Mouse (Mus musculus): Measurements from ENCODE around the gene Chst7.

Chst7 gene

DNA sequence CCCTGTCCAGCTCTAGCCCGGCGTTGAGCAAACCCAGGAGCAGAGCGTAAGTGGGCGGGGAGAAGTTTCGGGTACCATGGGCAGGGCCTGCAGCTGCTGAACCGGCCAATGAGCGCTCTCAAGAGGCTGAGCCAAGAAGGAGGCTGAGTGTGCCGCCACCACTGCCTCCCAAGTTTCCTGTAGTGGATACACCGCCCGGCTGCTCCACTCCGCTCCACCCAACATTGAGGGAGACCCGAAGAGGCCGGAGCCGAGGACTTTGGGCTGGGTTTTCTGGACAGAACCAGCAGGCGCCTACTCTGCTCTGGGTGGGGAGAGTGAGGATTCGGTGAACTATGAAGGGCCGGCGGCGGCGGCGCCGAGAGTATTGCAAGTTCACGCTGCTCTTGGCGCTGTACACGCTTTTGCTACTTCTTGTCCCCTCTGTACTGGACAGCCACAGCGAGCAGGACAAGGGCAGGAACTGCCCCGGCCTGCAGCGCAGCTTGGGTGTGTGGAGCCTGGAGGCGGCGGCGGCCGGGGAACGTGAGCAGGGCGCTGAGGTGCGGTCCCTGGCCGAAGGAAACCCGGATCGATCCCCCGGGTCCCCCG is at the start of gene Chst7:
TSS of gene Chst7 (plus strand) at position 180 of the 591 bp plus-strand sequence.
- peak; percentile 22 for DNase-seq (ENCODE audit: low read depth)

DNA sequence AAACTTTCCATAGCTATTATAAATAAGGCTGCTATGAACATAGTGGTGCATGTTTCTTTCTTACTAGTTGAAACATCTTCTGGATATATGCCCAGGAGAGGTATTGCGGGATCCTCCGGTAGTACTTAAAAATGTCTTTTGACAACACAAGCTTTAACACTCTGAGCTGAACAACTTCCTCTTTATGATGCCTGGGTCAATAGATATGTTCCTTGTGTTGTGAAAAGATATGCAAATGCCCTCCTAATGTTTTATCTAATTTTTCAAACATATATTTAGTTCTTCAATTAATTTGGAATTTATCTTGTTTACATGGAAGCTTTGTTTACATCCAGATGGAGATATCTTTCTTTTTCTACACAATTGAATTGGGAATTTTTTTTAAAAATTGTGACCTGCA is 47.1 kb upstream of the Chst7 start:
- no peak for DNase-seq (ENCODE audit: low read depth)

DNA sequence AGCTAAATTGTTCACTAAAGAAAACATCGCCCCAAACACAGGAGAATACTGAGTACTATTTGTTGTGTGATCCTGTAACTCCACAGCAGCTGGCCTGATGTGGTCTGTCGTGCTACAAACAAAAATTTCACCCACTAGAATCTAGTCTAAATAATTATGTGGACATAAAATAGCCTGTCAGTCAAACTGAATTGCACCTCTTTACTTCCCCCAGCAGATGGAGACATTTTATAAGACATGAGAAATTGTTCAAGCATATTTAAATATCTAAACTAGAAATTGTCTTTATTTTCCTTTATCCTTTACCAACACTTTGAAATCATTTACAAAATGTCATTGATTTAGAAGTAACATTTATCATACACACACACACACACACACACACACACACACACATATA is 38.4 kb upstream of the Chst7 start:
- DNase-seq (ENCODE audit: low read depth) = peak; percentile 44

DNA sequence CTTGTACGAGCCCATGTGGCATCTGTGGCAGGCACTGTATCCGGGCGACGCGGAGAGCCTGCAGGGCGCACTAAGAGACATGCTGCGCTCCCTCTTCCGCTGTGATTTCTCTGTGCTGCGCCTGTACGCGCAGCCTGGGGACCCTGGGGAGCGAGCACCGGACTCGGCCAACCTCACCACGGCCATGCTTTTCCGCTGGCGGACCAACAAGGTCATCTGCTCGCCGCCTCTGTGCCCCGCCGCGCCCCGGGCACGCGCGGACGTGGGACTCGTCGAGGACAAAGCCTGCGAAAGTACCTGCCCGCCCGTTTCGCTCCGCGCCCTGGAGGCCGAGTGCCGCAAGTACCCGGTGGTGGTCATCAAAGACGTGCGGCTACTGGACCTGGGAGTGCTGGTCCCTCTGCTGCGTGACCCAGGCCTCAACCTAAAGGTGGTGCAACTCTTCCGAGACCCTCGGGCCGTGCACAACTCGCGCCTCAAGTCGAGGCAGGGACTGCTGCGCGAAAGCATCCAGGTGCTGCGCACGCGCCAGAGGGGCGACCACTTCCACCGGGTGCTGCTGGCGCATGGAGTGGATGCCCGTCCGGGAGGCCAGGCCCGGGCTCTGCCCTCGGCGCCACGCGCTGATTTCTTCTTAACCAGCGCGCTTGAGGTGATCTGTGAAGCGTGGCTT is 872 bp downstream of the Chst7 start:
- DNase-seq (ENCODE audit: low read depth) = peak; percentile 3

DNA sequence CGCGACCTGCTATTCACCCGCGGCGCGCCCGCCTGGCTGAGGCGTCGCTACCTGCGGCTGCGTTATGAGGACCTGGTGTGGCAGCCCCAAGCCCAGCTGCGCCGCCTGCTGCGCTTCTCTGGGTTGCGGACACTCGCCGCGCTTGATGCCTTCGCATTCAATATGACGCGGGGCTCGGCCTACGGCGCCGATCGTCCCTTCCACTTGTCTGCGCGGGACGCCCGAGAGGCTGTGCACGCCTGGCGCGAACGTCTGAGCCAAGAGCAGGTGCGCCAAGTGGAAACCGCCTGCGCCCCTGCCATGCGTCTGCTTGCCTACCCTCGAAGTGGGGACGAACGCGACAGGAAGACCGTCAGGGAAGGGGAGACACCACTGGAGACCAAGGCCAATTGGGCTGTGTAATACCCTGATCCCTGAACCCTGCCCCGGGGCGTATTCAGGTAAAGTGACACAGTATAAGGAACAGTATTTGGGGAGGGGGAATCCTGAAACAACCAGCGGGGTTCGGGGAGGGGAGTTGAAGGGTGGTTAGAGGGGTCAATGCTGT is 1.5 kb downstream of the Chst7 start:
- DNase-seq (ENCODE audit: low read depth) = no peak

DNA sequence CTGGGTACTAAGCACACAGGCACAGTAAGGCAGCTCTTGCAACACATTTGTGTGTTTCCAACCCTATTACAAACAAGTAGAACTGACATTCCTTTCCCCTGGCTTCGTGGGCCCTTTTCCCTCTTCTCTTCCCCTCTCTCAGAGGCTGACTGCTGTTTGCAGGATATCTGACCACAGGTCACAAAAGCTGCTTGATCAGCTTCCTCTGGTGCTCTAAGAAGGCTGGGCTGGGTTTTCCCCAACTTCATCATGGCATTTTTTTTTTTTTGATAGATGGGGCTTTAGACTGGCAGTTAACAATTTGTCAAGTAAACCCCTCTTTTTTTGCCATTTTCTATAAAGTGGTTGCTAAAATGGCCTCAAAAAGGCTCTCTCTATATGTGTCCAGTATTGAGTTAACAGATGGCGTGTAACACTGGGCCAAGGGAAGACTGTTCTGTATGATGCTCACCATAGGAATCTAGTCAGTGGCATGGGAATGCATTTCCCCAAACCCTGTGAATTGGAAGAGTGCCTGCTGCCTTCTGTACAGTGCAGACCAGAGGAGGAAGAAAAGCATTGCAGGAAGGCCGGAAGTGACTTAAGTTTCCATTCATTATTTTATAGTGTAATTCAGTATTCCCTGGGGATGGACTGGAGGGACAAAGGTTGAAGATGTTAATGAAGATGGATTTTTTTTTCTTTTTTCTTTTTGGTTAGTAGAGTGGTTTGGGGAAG is 2.6 kb downstream of the Chst7 start:
- DNase-seq (ENCODE audit: low read depth) = no peak

DNA sequence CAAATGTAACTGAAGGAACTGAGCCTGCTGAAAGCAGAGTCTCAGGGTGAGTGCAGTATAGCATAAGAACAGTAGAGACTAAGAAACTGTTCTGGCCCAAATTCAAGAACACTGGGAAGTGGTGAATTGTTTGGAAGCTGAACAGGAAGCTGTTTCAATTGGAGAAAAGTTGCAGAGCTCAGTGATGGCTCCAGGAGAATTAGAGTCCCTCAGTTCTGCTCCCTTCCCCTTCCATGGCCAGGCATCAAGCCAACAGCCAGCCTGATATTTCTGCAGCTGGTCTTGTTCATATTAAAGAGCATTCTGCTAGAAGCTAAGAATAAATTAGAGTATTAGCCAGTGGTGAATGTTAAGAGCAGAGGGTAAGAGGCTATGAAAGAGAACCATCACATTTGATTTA is 7.3 kb downstream of the Chst7 start:
- no peak for DNase-seq (ENCODE audit: low read depth)

DNA sequence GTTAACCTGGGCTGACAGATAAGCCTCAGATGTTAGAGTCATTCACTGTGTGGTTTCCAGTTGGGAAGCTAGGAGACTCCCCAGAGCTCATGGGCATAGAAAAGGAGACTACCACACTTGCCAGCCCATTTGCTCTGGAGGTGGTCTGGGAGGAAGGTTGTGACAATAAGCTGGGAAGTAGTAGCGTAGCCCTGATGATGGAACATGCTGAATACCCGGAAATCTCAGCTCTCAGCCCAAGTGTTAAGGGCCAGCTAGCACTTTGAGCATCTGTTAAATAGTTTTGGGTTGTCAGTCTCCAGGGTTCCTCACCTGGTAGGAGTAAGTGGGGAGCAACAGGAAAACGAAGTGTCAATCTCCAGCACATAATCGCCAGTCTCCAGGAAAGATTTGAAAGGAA is 10.8 kb downstream of the Chst7 start:
- no peak for DNase-seq (ENCODE audit: low read depth)

DNA sequence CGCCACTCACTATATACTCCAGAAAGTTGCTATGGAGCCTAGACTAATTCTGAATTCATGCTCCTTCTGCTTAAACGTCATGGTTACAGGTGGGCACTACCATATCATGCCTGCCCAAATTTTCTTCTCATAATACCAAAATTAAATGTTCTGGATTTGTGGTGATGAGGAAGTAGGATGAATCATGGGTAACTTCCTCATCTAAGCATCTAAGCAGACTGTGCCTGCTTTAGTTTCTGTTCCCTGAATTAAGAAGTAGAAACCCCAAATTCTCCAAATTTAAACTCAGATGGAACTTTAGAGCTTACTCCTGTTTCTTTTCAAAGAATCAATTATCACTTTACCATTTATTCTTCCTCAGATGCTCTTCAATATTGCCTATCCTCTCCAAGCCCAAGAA is 58.4 kb downstream of the Chst7 start:
- no peak for DNase-seq (ENCODE audit: low read depth)

DNA sequence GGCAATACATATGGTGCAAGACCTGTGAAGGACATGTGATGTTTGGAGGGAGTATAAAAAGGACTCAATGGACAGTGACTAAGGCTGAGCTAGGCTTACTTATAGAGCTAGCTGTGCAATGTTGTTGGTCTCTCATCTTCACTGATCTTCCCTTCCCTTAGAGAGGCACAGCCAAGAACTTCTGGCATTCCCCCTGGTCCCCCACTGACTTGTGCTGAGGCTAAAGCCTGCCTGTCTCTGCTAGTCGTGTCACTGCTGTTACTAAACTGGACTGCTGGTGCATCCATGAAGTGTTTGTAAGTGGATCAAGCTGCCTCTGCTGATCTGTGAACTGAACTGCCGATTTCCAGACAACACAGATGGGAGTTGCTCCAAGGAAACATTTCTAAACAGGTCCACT is 66.1 kb downstream of the Chst7 start:
- no peak for DNase-seq (ENCODE audit: low read depth)

DNA sequence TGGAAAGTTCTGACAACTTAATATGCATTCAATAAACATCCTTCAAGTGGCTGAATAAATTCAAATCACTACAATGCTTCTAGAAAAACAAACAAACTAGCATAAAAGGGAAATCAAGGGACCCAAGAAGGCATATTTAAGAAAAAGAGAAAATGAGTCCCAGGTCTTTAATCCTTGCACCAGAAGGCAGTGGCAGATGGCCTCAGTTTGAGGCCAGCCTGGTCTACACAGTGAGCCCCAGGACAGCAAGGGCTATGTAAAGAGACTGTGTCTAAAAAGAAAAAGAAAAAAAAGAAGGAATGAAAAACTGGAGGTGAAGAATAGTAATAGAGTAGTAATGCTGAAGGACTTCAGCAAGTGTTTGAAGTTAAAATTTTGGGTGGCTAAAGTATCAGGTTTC is 69.6 kb downstream of the Chst7 start:
- DNase-seq (ENCODE audit: low read depth) = no peak

DNA sequence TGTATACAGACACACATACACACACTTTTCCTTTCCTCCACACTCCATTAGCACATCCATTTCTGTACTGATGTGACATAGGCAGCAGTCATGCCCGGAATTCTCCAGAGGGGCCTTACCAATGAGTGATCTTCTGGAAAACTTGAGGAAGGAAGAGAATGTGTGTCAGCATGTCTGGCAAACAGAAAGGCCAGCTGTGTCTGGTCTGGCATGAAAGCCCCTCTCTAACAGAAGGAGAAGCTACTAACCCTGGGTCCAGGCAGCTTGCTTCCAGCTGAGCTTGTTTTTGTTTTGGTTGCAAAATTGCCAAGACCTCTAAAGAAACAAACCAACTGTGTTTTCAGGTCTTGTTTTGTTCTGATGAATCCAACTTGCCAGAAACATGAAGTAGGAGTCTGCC is 70.1 kb downstream of the Chst7 start:
- no peak for DNase-seq (ENCODE audit: low read depth)
